Mouse (Mus musculus) urinary bladder, postnatal 36 days (tissue): ENCODE measurements at regions not wholly inside any gene's neighbourhood (a gene's known extent, or its start where the extent isn't known, plus 50 kb on each side); places are given as distances from the start of the nearest gene placed in this dataset.
A peak's percentile ranks its signal among the peaks of the same experiment; 100 is the strongest.
"Not testable (repeated sequence)": the region's sequence is repeated elsewhere in the genome, so short reads cannot be mapped to it uniquely, and the experiment has no call there.

Source experiments
- DNase-seq, 2 experiments: peaks; one replicate each; pipeline ENCODE4 v3.0.0; 2022; ENCODE audit warnings: low spot score in 2 of 2, mixed read lengths in 1 of 2

GRCm38 (mm10) chr10:85731163-85731562 is 98.1 kb upstream of the Pwp1 start:
- not testable (repeated sequence) for DNase-seq

DNA sequence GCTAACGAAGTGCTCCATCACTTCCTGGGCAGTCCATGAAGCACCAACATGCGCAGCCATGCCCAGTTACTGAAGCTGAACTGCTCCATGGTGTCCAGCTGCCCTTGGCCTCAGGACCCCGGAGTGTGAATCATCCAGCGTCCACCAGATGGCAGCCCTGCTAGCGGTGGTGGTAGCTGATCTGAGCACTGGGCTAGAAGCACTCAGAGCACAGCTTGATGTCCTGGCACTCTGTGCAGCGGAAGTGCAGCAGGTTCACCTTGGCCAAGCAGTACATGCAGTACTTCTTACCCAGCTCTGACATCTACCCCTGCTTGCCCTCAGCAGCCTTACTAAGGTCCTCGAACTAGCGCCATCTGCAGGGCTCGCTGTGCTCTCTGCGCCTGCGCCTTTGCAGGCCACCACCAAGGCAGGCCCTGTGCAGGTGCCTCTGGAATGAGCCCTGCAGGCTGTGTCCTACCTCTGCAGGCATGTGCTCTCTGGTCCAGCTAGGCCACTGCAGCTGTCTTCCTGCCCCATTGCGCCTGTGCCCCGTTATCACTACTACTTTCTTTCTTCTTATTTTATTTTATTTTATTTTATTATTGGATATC is 97.4 kb upstream of the Pwp1 start:
- DNase-seq = peak in 1 of 2 experiments; percentile 4

DNA sequence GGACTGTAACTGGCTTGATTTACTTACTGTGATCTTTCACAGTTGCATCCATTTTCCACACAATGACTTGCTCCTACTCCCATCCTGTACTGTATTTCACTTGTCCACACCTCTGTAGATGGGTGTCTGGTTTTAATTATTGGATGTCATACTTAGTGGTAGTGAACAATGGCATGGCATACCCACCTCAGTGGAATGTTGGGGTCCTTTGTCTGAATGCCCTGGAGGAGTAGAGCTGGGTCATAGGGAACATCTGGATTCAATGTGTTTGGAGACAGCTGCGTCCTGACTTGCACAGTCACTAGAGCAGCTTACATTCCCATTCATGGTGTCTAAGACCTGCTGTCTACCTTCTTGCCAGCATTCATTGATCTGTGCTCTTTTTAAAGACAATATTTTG is 91.5 kb upstream of the Pwp1 start:
- no peak for DNase-seq

DNA sequence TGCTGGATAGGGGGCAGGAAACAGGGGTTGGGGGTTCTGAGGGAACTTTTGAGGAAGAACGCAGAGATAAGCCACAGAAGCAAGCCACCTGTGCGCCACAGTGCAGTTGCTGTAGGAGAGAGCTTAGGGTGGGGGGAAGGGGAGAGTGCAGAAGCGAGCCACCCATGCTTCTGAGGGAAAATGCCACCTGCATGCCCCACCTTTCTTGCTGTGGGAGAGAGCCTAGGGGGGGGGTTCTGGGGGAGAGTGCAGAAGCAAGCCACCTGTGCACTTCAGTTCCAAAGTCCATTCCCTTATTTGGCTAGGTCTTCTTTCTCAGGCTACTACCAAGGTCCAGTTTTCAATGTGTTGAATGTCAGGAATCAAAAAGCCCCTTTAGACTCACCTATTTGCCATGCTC is 90.3 kb upstream of the Pwp1 start:
- DNase-seq = no peak

GRCm38 (mm10) chr10:85739565-85739964 is 89.7 kb upstream of the Pwp1 start:
- DNase-seq = not testable (repeated sequence)

DNA sequence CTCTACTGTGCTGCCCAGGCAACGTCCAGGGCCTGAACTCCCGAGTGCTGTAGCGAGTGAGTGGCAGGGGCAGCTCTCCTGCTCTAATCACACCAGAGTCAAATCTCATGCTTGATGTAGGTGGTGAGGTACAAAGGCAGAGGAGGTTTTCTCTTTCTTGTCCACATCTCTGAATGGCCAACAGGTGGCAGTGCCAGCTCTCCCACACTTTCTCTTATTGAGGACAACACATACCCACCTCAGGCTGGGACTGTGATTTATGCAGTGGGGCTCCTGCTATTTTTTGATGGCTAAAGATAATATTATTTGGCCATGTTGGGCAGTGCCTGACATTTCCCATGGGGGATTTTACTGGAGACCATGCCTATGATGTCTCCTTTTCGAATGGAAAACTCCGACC is 87.3 kb upstream of the Pwp1 start:
- DNase-seq = no peak

DNA sequence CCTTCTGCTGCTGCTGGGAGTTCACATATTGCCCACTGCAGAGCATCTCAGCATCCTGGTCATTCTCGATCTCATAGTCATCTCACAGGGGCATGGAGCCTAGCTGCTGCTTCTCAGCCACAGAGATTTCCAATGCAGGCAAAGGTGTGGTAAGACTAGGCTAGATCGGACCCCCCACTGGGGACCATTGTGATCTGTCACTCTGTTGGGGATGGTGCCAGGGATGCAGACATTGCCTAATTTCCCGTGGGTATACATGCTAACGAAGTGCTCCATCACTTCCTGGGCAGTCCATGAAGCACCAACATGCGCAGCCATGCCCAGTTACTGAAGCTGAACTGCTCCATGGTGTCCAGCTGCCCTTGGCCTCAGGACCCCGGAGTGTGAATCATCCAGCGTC is 83.9 kb upstream of the Pwp1 start:
- DNase-seq = not testable (repeated sequence)

DNA sequence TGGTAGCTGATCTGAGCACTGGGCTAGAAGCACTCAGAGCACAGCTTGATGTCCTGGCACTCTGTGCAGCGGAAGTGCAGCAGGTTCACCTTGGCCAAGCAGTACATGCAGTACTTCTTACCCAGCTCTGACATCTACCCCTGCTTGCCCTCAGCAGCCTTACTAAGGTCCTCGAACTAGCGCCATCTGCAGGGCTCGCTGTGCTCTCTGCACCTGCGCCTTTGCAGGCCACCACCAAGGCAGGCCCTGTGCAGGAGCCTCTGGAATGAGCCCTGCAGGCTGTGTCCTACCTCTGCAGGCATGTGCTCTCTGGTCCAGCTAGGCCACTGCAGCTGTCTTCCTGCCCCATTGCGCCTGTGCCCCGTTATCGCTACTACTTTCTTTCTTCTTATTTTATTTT is 83.5 kb upstream of the Pwp1 start:
- DNase-seq = not testable (repeated sequence)

GRCm38 (mm10) chr10:85749549-85749948 is 79.7 kb upstream of the Pwp1 start:
- DNase-seq = not testable (repeated sequence)

- no peak for DNase-seq
These were observed 54.3 kb upstream of the Pwp1 start for GRCm38 (mm10) chr10:85775035-85775434.
